Mouse (Mus musculus): ENCODE measurements at regions not wholly inside any gene's neighbourhood (a gene's known extent, or its start where the extent isn't known, plus 50 kb on each side); places are given as distances from the start of the nearest gene placed in this dataset.

GRCm38 (mm10) chr8:50387189-50387588 is 1543.4 kb upstream of the Tenm3 start:
- no peak for DNase-seq (ENCODE audit: low read depth)

GRCm38 (mm10) chr8:50383697-50384096 is 1539.9 kb upstream of the Tenm3 start:
- DNase-seq (ENCODE audit: low read depth), result no peak

GRCm38 (mm10) chr8:50379745-50380144 is 1536.0 kb upstream of the Tenm3 start:
- peak; percentile 7 for DNase-seq (ENCODE audit: low read depth)

DNA sequence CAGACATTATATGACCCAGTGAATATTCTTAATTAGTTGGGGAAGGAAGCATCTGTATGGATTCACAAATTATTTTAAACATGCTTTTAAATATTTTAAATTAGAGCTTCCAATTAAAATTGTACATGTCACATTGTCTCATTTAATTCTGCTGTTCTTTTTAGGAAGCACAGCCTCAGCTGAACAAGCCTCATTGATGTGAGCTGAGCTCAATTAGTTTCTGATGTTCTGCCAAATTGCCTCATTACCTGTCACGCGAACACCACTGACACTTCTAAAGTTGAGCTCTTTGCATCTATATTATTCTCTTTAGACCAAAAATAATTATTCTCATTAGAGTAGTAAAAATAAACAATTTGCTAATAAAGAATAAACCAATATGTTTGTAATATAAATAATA is 1530.0 kb upstream of the Tenm3 start:
- DNase-seq (ENCODE audit: low read depth), result no peak

DNA sequence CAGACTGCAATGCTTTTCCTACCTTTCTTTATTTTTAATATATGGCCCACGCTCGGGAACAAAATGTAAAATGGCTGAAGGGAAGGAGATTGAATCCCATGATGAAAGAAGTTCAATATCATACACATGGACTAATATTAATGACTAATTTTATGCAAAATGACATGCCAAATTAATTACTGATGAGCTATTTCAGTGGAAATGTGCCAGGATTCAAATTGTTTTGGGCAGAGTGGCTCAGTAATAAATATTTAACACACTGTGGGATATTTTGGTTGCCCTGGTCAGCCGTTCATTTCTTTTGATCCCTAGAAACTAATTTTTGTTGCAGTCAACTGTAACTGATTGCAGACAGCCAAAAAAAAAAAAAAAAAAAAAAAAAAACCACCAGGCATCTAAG is 1482.7 kb upstream of the Tenm3 start:
- DNase-seq (ENCODE audit: low read depth), result no peak

- no peak for DNase-seq (ENCODE audit: low read depth)
These were observed 1477.7 kb upstream of the Tenm3 start for GRCm38 (mm10) chr8:50321356-50321963.

GRCm38 (mm10) chr8:50316641-50317040 is 1472.9 kb upstream of the Tenm3 start:
- DNase-seq (ENCODE audit: low read depth), result no peak

- no peak for DNase-seq (ENCODE audit: low read depth)
These were observed 1466.6 kb upstream of the Tenm3 start for GRCm38 (mm10) chr8:50310308-50310707.

- no peak for DNase-seq (ENCODE audit: low read depth)
These were observed 1456.6 kb upstream of the Tenm3 start for GRCm38 (mm10) chr8:50300316-50300715.

DNA sequence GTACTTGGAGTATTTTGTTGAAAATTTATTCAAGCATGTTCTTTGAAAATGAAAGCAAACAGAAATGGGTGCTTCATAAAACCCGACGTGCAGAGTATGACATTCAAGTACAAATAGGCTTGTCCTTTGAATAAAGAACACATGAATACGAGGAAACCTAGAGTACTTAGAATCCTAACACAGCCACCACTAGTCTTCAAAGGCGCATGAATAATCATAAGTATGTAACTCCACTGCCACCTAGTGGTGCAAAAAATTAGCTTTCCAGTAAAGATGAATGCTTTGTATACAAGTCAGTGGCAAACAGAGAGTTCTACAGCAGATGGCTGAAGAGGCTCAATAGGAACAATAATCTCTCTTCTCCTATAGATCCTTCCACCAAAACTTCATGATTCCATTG is 1449.8 kb upstream of the Tenm3 start:
- peak; percentile 82 for DNase-seq (ENCODE audit: low read depth)

- DNase-seq (ENCODE audit: low read depth), result peak; percentile 66
These were observed 1448.4 kb upstream of the Tenm3 start for GRCm38 (mm10) chr8:50292158-50292557.

GRCm38 (mm10) chr8:50276346-50276745 is 1432.6 kb upstream of the Tenm3 start:
- DNase-seq (ENCODE audit: low read depth), result no peak

- DNase-seq (ENCODE audit: low read depth), result no peak
These were observed 1421.0 kb upstream of the Tenm3 start for GRCm38 (mm10) chr8:50264757-50265156.
